ENCODE assay signal across 14 mouse cellular contexts in genomic region chr8:117085521-117085920, GRCm38 (mm10). TPM values are rescaled to one million over a fixed set of nuclear protein-coding genes. Genes with fewer than 3 reads are reported as not detected.
DNase-seq lines count a peak whose midpoint lies in the region.
"Had no signal": no experiment of that assay in that cellular context is flagged by ENCODE, and none has a peak within 500 bp of the region (broad histone marks: within the 10 kb centered on the region; RNA-seq: fewer than 3 reads in every experiment).

No protein-coding gene starts in this region.

- DNase-seq in adrenal gland, postnatal 10 days, result peak; percentile 18
- DNase-seq in adrenal gland, postnatal 25 days, result no peak
- peak; percentile 32 for DNase-seq in lung, postnatal 10 days
- no peak for DNase-seq in lung, postnatal 4 days
- DNase-seq in kidney, postnatal 25 days, result peak; percentile 20 to 48
- DNase-seq in urinary bladder, adult 2 months (ENCODE audit: low spot score), result peak; percentile 33
- no peak for DNase-seq in B cell, adult 2 months
- DNase-seq in frontal cortex, postnatal 10 days (ENCODE audit: low spot score in 2 of 2), result no peak
- DNase-seq: cerebellum, adult 8-10 months; right cerebral cortex, adult 18-20 months; thymus, postnatal 25 days had no signal

RNA-seq across cellular contexts. Expression of gene Pkd1l2, which starts 3.3 kb away (rescaled TPM):
- total RNA-seq in adrenal gland, postnatal 10 days (2021), result under 1 TPM; 0.36 to 0.94 TPM
- total RNA-seq in adrenal gland, postnatal 25 days (2021), result 2.2 and 3.5 TPM in 2 replicates
- 0.07 and 0.09 TPM in 2 replicates for polyA plus RNA-seq in urinary bladder, adult 2 months (2012; rRNA removed)
- total RNA-seq: left cerebral cortex, postnatal 10 days had no signal
- polyA plus RNA-seq: forebrain, embryonic 16.5 days; midbrain, embryonic 13.5 days had no signal

RNA-seq across cellular contexts. Expression of gene Bco1, which starts 10.1 kb away (rescaled TPM):
- 1 to 10 TPM; 1.2 to 2.8 TPM for total RNA-seq in adrenal gland, postnatal 10 days (2021)
- 0.55 TPM in 1 of 2 replicates, not detected in the other for total RNA-seq in adrenal gland, postnatal 25 days (2021)
- 0.21 and 0.25 TPM in 2 replicates for polyA plus RNA-seq in urinary bladder, adult 2 months (2012; rRNA removed)
- total RNA-seq: left cerebral cortex, postnatal 10 days had no signal

Comparison
In these comparisons a context has a peak if more than half of its experiments do, and no peak if none do; other contexts are left out.
1. DNase-seq: peak in adrenal gland, postnatal 10 days (single experiment), lung, postnatal 10 days (single experiment), kidney, postnatal 25 days (2 of 2) and urinary bladder, adult 2 months (single experiment); none in adrenal gland, postnatal 25 days (single experiment), lung, postnatal 4 days (0 of 2), B cell, adult 2 months (0 of 2) and frontal cortex, postnatal 10 days (0 of 2).